Mouse (Mus musculus) c-Kit-positive CD71-positive TER-119-positive erythroid progenitor cells, embryonic 14.5 days (primary cell): ENCODE results near the gene Pde4dip.

ENCODE experiments used
- DNase-seq: peaks from one replicate; pipeline ENCODE4 v3.0.0-alpha.2; 2013; ENCODE audit warnings: low spot score

The Pde4dip gene

GRCm38 (mm10) chr3:97900516-97901490, 12.3 kb upstream of the Pde4dip start, which contains the start of gene Sec22b:
Gene Sec22b (plus strand): TSS chr3:97901190.
- DNase-seq: peak; percentile 87

GRCm38 (mm10) chr3:97898381-97898780, 9.9 kb upstream of the Pde4dip start:
- no peak for DNase-seq

- peak; percentile 38 for DNase-seq
These were observed 6.2 kb upstream of the Pde4dip start for GRCm38 (mm10) chr3:97894695-97895094.

GRCm38 (mm10) chr3:97890205-97890604, 1.7 kb upstream of the Pde4dip start:
- no peak for DNase-seq

GRCm38 (mm10) chr3:97887785-97888167, 731 bp downstream of the Pde4dip start:
- no peak for DNase-seq

GRCm38 (mm10) chr3:97881576-97881975, 6.9 kb downstream of the Pde4dip start:
- DNase-seq: no peak

GRCm38 (mm10) chr3:97879222-97879621, 9.3 kb downstream of the Pde4dip start:
- DNase-seq: peak; percentile 53

GRCm38 (mm10) chr3:97876259-97876658, 12.2 kb downstream of the Pde4dip start:
- no peak for DNase-seq

- DNase-seq: no peak
These were observed 13.7 kb downstream of the Pde4dip start for GRCm38 (mm10) chr3:97874777-97875176.

GRCm38 (mm10) chr3:97869730-97870129, 18.8 kb downstream of the Pde4dip start:
- no peak for DNase-seq

GRCm38 (mm10) chr3:97868733-97869132, 19.8 kb downstream of the Pde4dip start:
- DNase-seq: no peak

- peak; percentile 11 for DNase-seq
These were observed 20.4 kb downstream of the Pde4dip start for GRCm38 (mm10) chr3:97868024-97868689.

GRCm38 (mm10) chr3:97867221-97868023, 21.1 kb downstream of the Pde4dip start:
- DNase-seq: no peak

- no peak for DNase-seq
These were observed 21.8 kb downstream of the Pde4dip start for GRCm38 (mm10) chr3:97866696-97867095.

GRCm38 (mm10) chr3:97860820-97861451, 27.6 kb downstream of the Pde4dip start:
- no peak for DNase-seq

GRCm38 (mm10) chr3:97859400-97859799, 29.1 kb downstream of the Pde4dip start:
- no peak for DNase-seq

GRCm38 (mm10) chr3:97854575-97855384, 33.7 kb downstream of the Pde4dip start:
- no peak for DNase-seq

- DNase-seq: no peak
These were observed 36.7 kb downstream of the Pde4dip start for GRCm38 (mm10) chr3:97851803-97852202.

GRCm38 (mm10) chr3:97847626-97848025, 40.9 kb downstream of the Pde4dip start:
- no peak for DNase-seq

GRCm38 (mm10) chr3:97846448-97846847, 42.1 kb downstream of the Pde4dip start:
- DNase-seq: no peak

- no peak for DNase-seq
These were observed 43.7 kb downstream of the Pde4dip start for GRCm38 (mm10) chr3:97844821-97845201.
